Mouse (Mus musculus) neutrophil, adult 5-6 weeks (primary cell): ENCODE measurements around the gene Nupl2. TPM values are rescaled to one million over a fixed set of nuclear protein-coding genes. Genes with fewer than 3 reads are reported as not detected.
A peak's percentile ranks its signal among the peaks of the same experiment; 100 is the strongest.

Source experiments
- ATAC-seq: fragments of 151-379, 151-347 bp; 2 replicates; pipeline ENCODE4 v1.8.0; 2017; ENCODE audit warnings: mild to moderate bottlenecking, moderate TSS enrichment; ENCODE audit not compliant: insufficient number of reproducible peaks, poor library complexity, low FRiP score, severe bottlenecking; ENCODE audit errors: extremely low read depth
- total RNA-seq: library from RNA; stranded (forward); fragments of 200-1000 nt; gene quantifications from 2 replicates; pipeline ENCODE4 v1.2.3, GENCODE M21; 2017

The Nupl2 gene
- total RNA-seq, result 3.8 and 4.9 TPM in 2 replicates

- ATAC-seq, result peak; percentile 99
Observed at GRCm38 (mm10) chr5:24164789-24165445, at the start of gene Nupl2. TSS of gene Nupl2 (plus strand) at chr5:24164963.

DNA sequence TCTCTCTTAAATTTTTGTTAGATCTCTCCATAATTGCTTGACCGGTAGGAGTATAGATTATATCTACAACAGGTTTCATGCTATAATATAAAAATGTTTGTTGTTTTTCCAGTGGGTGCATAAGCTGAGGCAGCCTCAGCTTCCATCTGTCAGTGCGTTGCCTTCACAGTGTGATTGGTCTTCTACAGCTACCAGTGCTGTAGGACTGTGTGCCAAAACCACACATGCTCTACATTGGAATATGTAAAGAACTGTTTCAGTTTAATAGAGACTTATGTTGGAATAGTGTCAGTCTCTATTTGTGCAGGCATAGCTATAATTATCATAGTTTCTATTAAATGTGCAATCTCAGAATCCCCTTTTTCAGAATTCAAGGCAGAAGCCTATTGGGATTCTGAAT lies 42.5 kb upstream of the Nupl2 start:
- ATAC-seq, result no peak

DNA sequence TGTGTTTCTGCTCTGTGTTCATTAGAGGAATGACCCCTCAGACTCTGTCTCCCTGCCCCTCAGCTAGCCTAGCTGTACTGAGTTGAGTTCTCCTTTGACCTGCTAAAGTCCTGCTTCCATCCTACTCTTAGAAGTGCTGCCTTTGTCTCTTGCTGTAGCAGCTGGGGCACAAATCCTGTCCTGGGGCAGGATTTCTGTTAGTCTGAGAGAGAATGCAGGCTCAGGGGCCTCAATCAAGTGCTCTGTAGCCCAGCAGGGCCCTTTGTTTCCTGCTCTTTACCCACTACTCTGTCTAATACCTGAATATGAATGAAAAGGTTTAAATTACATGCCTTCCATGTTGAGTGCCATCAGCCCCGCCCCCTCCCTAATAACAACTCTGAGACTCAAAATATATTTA lies 40.6 kb upstream of the Nupl2 start:
- ATAC-seq, result no peak

GRCm38 (mm10) chr5:24124579-24125276 lies 40.0 kb upstream of the Nupl2 start:
- ATAC-seq, result no peak

DNA sequence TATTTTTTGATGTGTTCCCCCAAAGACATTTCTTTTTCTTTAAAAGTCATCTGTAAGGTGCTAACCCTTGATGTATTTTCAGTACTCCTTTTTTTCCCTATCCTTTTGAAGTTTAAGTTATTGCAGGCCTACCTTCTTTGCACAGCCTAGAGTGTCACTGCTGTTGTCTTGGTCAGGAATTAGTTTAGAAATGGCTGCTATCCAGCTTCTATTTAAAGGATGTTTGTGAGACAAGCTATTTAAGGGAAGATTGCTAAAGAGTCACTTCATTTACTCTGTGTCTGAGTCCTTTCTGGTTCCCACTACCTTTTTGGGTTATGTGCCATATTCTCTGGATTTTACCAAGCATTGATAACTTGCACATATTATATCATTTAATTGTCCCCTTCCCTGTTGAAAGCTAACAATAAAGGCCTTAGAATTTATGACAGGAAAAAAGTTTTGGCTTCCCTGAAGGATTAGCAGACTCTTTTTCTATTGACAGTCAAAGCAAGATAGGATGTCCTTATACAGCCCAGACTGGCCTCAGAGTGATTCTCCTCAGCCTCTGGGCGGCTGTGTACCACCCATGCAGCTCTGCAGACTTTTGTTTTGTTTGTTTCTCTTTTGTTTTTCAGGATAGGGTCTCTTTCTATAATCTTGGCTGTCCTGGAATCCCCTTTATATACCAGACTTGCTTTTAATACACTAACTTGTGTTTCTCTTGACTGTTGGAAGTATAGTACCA lies 38.7 kb upstream of the Nupl2 start:
- ATAC-seq, result no peak

DNA sequence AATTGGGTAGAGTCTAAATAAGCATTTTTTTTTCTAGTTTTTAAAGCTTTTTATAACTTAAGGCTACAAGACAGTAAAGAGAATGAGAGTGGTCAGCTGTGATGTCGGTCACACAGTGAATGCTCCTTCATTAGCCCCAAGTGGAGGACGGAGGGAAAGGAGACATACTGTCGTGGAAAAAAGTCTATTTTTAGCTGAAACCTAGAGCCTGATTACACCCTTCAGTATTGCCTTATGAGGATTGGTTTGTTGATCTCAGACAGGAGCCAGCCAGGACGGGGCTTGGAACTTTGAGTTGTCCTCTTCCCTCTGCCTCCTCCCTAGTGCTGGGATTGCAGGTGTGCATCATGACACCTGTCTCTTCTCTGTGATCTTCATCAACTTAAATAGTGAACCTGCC lies 37.8 kb upstream of the Nupl2 start:
- ATAC-seq, result no peak

DNA sequence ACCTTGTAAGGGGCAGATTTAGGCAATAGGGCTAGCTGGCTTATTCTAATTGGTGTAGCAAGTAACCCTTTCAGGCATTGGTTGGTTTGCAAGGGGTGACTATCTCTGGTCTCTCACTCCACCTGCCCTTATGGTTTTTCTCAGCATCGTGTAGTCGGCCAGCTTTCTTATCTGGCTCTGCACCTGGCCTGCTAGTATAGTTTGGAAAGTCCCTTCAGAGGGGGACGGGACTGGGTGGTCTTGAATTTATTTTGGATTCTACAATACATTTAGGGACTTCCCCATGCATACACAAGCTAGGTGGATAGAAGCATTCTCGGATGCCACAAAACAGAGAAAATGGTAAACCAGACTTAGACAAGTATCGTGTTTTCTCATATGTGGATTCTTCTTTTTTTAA lies 17.8 kb upstream of the Nupl2 start:
- no peak for ATAC-seq

DNA sequence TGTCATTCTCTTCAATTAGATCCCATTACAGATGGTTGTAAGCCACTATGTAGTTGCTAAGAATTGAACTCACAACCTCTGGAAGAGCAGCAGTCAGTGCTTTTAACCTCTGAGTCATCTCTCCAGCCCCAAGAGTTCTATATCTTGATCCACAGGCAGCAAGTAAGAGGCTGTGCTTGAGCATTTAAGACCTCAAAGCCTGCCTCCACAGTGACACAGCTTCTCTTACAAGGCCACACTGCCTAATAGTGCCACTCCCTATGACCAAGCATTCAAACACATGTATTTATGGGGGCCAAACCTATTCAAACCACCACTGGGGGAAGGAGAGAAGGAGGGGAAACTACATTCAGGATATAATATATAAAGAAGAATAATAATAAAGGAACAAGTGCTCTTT lies 12.6 kb upstream of the Nupl2 start:
- no peak for ATAC-seq

- no peak for ATAC-seq
Observed at GRCm38 (mm10) chr5:24156774-24157173, 8.0 kb upstream of the Nupl2 start.

GRCm38 (mm10) chr5:24167263-24167662 lies 2.5 kb downstream of the Nupl2 start:
- no peak for ATAC-seq

- no peak for ATAC-seq
Observed at GRCm38 (mm10) chr5:24169881-24170280, 5.1 kb downstream of the Nupl2 start.

GRCm38 (mm10) chr5:24172092-24172491 lies 7.3 kb downstream of the Nupl2 start:
- ATAC-seq, result no peak

DNA sequence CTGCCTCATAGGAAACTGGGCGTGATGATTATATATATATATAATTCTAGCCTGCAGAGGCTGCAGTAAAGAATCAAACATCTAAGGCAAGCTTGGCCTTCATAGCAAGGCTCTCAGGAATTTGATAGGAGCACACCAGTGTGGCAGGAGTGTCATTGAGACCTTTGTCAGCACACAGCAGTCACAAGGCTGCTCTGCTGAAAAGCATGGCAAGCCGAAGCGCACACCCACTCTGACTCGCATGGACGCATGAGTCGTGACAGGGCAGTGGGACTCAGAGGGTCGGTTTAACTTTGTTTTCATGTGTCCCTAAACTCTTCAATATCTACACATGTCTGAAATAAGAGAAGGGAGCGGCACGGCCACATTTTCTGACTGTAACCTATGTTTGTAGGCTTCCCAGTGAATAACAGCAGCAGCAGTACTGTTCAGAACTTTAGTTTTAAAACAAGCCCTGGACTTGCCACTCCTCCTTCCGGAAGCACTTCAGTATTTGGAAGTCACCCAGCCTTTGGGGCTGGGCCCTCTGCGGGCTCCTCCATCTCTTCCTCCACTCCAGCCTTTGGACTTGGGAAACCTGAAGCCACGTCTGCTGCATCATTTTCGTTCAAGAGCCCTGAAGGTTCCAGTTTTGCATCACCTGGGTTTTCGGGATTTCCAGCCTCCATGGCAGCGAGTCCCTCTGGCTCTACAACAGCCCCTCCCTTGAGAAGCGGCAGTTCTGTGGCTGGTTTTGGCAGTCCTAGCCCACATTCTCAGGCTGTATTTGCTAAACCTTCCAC lies 16.9 kb downstream of the Nupl2 start:
- no peak for ATAC-seq

- ATAC-seq, result no peak
Observed at GRCm38 (mm10) chr5:24182296-24182734, 17.6 kb downstream of the Nupl2 start.

DNA sequence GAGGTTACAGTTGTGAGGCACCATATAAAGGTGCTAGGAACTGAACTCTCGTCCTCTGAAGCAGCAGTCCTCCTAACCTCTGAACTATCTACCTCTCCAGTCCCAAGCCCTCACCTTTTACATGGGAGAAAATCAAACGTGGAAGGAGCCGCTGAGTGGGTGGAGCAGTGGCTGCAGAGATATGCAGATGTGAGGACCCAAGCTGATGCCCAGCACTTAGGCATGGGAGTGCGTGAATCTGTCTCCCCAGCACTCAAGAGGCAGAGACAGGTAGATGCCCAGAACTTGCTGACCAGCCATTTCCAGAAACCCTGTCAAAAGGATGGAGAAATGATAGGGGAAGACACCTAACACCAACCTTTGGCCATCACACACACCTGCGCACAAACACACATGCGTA lies 18.3 kb downstream of the Nupl2 start:
- no peak for ATAC-seq

GRCm38 (mm10) chr5:24184011-24184410 lies 19.2 kb downstream of the Nupl2 start:
- ATAC-seq, result no peak

DNA sequence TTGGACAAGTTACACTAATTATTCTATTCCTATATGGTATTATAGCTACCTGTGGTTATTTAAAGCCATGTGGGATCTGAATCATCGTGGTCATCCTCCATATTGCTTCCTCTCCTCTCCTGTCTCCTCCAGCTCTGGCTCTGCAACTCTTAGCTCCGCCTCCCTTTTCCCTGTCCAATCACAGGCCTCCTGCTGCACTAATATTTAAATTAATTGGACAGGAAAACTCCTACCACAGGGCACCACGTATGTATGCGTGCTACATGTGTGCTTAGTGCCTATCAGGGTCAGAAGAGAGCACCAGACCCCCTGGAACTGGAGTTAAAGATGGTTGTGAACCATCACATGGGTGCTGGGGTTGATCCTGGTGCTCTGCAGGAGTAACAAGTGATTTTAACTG lies 23.7 kb downstream of the Nupl2 start:
- ATAC-seq, result no peak

DNA sequence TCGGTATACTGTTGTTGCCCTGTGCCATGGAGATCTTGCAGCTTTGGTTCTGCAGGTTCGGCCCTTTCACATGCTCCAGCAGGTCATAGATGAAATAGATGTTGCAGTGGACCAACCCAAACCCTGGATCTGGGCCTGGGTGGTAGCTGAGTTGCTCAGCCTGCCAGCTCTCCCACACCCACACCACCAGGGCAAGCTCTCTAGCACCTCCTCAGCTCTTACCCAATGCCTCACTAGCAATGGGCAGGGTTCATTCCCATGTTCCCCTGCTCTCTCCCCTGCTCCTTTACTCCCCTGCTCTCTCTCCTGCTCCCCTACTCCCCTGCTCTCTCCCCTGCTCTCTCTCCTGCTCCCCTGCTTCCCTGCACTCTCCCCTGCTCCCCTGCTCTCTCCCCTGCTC lies 27.1 kb downstream of the Nupl2 start:
- no peak for ATAC-seq

GRCm38 (mm10) chr5:24201006-24201405 lies 36.2 kb downstream of the Nupl2 start:
- no peak for ATAC-seq
